Mouse (Mus musculus): ENCODE measurements around the gene Kcnj16. TPM values are rescaled to one million over a fixed set of nuclear protein-coding genes. Genes with fewer than 3 reads are reported as not detected.

The Kcnj16 gene
- polyA plus RNA-seq (2015; fragmentation: Nextera tagmentation; extraction: Ambion mirVana), result 1.4 and 1.8 TPM in 2 replicates

DNA sequence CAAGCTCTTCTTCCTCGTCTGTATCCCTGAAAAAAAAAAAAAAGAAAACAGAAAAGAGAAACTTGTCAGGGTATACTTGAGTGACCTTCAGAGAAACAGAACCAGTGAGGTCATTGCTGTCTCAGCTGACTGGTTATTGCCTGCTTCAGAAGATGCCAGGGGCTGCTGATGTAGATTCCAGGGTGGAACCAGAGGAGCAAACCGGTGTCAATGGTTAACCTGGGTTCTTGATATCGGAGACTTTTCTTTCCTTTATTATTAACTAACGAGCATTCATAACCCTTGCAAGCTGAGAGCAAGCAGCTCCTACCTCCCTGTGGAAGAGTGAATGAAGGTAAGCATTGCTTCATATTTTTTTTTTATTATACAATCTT is at the start of gene Kcnj16:
TSS of gene Kcnj16 (plus strand) at position 272 of the 374 bp plus-strand sequence.
- Histone ChIP-seq H3K27me3 (ENCODE audit: control insufficient read depth, insufficient read depth, low read depth, low read length) (no peaks in the 10 kb centered on the region), H3K4me2 (ENCODE audit: low read length) (no peak within 1 kb of the TSS), H3K9me3 (replicated peaks; ENCODE audit: control insufficient read depth, low read length, poor library complexity, severe bottlenecking) (no peaks in the 10 kb centered on the region), H3K4me1 (ENCODE audit: control insufficient read depth, insufficient read depth, low read length) (no peaks in the 10 kb centered on the region), H3K4me3 (ENCODE audit: low read depth, low read length) (no peak within 1 kb of the TSS), H3K36me3 (ENCODE audit: control insufficient read depth, insufficient read depth, low read length) (no peaks in the 10 kb centered on the region), H3K27ac (ENCODE audit: low read length) (no peak within 1 kb of the TSS), H3K9ac (ENCODE audit: low read depth, low read length) (no peak within 1 kb of the TSS)
- ATAC-seq, result no peak
- 78% methylated on average over 4 of the region's 4 CpGs for WGBS

DNA sequence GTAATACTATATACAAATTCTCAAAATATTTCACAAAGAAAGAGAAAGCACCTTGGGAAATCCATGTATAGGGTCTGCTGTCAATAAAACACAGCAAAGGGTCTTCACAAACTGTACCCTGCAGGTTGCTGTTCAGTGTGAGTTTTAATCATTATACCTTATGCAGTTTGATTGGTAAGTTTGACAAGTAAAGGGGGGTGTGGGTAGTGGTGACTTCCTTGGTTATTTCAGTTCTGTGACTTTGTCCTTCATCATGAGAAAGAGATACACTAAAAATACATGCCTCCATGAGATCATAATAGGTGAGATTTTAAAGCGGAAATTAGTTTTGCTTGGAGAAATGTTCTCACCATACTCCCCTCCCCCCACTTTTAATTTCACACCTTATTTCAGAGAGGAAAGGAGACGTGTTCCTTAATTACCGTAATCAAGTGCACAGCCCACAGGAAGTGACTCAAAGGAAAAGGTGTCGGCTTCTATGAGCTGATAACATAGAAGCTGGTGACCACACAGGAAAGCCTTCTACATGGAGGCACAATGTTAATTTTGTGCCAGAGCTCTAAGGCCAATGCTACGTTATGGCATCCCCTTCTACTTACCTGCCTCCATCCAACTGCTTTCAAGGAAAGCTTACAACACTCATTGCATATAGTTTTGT is 48.9 kb upstream of the Kcnj16 start:
- H3K9ac ChIP-seq (ENCODE audit: low read depth, low read length), result no peak overlapping the region
- no peak overlapping the region for H3K4me2 ChIP-seq (ENCODE audit: low read length)

DNA sequence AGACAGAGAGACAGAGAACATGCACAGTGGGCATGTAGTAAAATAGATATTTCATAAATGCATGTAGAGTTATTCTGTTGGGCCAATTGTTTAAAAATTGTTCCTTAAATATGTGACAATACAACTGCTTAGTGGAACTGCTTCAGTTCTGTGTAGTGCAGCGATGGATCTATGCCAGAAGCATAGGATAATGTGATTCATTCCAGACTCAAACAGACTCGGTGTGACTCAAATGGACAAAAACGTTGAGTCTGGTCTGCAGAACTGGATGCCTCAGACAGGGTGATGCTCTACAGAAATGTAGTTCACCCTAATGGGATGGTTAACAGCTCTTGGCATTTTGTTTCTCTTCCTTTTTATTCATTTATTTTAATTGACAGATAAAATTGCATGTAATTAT is 32.1 kb upstream of the Kcnj16 start:
- WGBS, result 80% methylated on average over 3 of the region's 3 CpGs
- no peak for ATAC-seq
- Histone ChIP-seq H3K27me3 (ENCODE audit: control insufficient read depth, insufficient read depth, low read depth, low read length) (no peaks in the 10 kb centered on the region), H3K9ac (ENCODE audit: low read depth, low read length) (no peak overlapping the region), H3K9me3 (replicated peaks; ENCODE audit: control insufficient read depth, low read length, poor library complexity, severe bottlenecking) (no peaks in the 10 kb centered on the region), H3K4me3 (ENCODE audit: low read depth, low read length) (no peak overlapping the region), H3K4me1 (ENCODE audit: control insufficient read depth, insufficient read depth, low read length) (no peaks in the 10 kb centered on the region), H3K4me2 (ENCODE audit: low read length) (no peak overlapping the region), H3K27ac (ENCODE audit: low read length) (no peak overlapping the region), H3K36me3 (ENCODE audit: control insufficient read depth, insufficient read depth, low read length) (no peaks in the 10 kb centered on the region)

More for the DNA sequence above, 48.9 kb upstream of the Kcnj16 start:
- ATAC-seq, result no peak
- Histone ChIP-seq H3K36me3 (ENCODE audit: control insufficient read depth, insufficient read depth, low read length) (no peaks in the 10 kb centered on the region), H3K4me1 (ENCODE audit: control insufficient read depth, insufficient read depth, low read length) (no peaks in the 10 kb centered on the region), H3K27ac (ENCODE audit: low read length) (no peak overlapping the region), H3K9me3 (replicated peaks; ENCODE audit: control insufficient read depth, low read length, poor library complexity, severe bottlenecking) (no peaks in the 10 kb centered on the region), H3K27me3 (ENCODE audit: control insufficient read depth, insufficient read depth, low read depth, low read length) (no peaks in the 10 kb centered on the region), H3K4me3 (ENCODE audit: low read depth, low read length) (no peak overlapping the region)
- 87% methylated on average over 5 of the region's 5 CpGs for WGBS

DNA sequence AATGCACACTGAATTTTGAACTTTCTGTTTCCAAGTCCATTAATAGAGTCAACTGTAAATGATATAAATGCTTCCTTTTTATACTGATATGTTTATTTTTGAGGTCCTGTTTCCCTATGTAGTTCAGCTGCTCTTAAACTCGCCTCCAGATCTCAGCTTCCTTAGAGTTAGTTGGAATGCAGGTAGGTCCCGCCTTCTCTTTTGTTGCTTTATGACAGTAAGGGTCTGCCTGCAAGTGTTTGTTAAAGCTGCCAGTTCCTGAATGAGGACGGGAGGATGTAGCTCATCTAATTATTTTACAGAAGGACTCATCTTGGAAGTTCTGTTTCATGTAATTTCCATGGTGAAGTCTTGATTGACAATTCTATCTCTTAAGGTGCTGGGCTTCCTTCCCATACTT is 25.6 kb upstream of the Kcnj16 start:
- 43% methylated on average over 3 of the region's 3 CpGs for WGBS
- Histone ChIP-seq H3K4me3 (ENCODE audit: low read depth, low read length) (no peak overlapping the region), H3K36me3 (ENCODE audit: control insufficient read depth, insufficient read depth, low read length) (no peaks in the 10 kb centered on the region), H3K27me3 (ENCODE audit: control insufficient read depth, insufficient read depth, low read depth, low read length) (no peaks in the 10 kb centered on the region), H3K4me2 (ENCODE audit: low read length) (no peak overlapping the region), H3K9ac (ENCODE audit: low read depth, low read length) (no peak overlapping the region), H3K27ac (ENCODE audit: low read length) (no peak overlapping the region), H3K9me3 (replicated peaks; ENCODE audit: control insufficient read depth, low read length, poor library complexity, severe bottlenecking) (no peaks in the 10 kb centered on the region), H3K4me1 (ENCODE audit: control insufficient read depth, insufficient read depth, low read length) (no peaks in the 10 kb centered on the region)
- no peak for ATAC-seq

DNA sequence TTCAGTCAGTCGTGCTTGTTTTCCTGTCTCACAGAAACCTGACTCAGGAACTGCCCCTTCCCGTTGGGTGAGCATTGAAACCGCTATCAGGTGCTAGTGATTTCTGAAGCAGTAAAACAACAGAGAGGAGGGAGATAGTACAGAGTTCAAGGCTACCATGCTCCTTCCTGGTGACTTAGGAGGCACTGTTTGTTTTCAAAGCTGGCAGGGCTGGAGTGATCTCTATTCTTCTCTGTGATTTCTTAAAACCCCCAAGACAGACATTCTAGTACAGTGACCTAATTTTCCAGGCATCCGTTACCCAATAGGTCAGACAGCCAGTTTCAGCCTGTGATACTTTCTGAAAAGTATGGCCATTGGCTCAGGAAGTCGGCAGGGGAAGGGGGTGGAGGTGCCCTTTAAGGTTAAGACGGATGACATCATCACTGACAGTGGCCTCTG is 25.1 kb upstream of the Kcnj16 start:
- ATAC-seq, result no peak
- WGBS, result 59% methylated on average over 6 of the region's 6 CpGs
- H3K27me3 ChIP-seq (ENCODE audit: control insufficient read depth, insufficient read depth, low read depth, low read length), result no peaks in the 10 kb centered on the region
- no peaks in the 10 kb centered on the region for H3K9me3 ChIP-seq (replicated peaks; ENCODE audit: control insufficient read depth, low read length, poor library complexity, severe bottlenecking)
- no peaks in the 10 kb centered on the region for H3K36me3 ChIP-seq (ENCODE audit: control insufficient read depth, insufficient read depth, low read length)
- no peaks in the 10 kb centered on the region for H3K4me1 ChIP-seq (ENCODE audit: control insufficient read depth, insufficient read depth, low read length)
- no peak overlapping the region for H3K4me3 ChIP-seq (ENCODE audit: low read depth, low read length)
- H3K9ac ChIP-seq (ENCODE audit: low read depth, low read length), result no peak overlapping the region
- no peak overlapping the region for H3K4me2 ChIP-seq (ENCODE audit: low read length)
- H3K27ac ChIP-seq (ENCODE audit: low read length), result no peak overlapping the region

DNA sequence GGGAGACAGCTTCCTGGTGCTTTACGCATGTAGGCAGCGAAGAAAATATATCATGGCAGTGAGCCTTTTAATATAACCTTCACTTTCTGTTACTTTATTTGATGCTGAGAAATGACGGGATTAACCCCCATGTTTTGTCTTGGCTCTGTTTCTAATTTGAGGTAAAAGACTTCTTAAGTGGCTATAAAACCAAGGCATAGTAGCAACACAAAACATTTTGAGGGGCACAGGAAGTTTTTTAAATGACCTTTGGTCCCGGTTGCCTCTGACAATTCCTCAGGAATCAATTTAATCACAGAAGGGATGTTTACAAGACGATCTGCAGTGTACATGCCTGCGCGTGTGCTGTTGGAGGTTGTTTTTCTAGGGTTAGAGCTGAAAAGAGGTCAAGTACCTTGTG is 11.2 kb upstream of the Kcnj16 start:
- no peak overlapping the region for H3K4me3 ChIP-seq (ENCODE audit: low read depth, low read length)
- H3K27ac ChIP-seq (ENCODE audit: low read length), result no peak overlapping the region
- H3K9ac ChIP-seq (ENCODE audit: low read depth, low read length), result no peak overlapping the region
- no peaks in the 10 kb centered on the region for H3K36me3 ChIP-seq (ENCODE audit: control insufficient read depth, insufficient read depth, low read length)
- no peak overlapping the region for H3K4me2 ChIP-seq (ENCODE audit: low read length)
- H3K9me3 ChIP-seq (replicated peaks; ENCODE audit: control insufficient read depth, low read length, poor library complexity, severe bottlenecking), result no peaks in the 10 kb centered on the region
- H3K4me1 ChIP-seq (ENCODE audit: control insufficient read depth, insufficient read depth, low read length), result no peaks in the 10 kb centered on the region
- no peaks in the 10 kb centered on the region for H3K27me3 ChIP-seq (ENCODE audit: control insufficient read depth, insufficient read depth, low read depth, low read length)
- no peak for ATAC-seq
- 50% methylated on average over 7 of the region's 7 CpGs for WGBS

DNA sequence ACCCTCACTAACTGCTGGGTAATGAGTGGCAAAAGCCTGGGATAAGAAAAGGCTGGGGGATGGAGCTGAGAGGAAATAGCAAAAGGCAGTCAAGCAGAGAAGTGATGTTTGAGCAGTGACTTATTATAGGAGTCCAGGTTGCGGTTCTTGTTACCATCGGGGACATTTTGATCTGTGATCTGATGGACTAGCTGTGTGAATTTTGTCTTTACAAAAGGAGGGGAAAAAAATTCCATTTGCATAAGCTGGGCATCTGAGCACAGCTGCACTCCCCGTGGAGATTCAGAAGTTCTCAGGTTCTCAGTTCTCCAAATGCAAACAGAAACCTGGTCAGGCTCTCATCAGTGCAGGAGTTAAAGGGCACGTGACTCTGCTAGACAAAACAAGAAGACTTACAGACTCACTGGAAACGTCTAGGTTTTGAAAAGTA is 6.2 kb upstream of the Kcnj16 start:
- WGBS, result 6% methylated on average over 5 of the region's 5 CpGs

DNA sequence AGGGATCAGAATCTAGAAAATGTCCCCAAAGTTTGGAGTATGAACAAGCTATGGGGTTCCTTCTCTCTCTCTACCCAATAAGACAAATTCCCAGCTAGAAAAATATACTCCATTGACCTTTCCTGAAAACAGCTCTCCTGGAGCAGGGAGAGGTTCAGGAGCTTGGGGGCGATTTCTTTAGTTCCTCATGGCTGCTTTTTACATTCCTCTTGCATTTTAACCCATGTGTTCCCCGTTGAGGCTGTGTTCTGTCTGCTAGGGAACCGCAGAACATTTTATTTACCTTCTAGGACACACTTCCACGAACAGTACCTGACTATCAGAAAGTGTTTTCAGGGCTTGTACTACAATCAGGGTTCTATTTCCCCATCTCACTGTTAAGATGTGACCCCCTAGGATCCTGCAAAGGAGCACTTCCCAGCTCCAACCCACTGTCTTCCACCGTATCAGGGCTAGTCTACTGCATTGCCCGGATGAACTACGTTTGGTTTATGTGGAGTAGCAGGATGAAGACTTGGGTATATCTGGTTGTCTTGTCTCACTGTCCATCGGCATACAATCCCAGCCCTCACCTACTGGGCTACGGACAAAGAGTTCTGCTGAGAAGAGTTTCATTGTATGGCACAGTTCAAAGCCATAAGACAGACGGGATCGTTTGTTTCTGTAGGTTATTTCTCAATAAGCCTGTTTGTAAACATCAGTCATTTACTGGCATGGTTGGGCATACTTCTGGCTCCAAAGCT is 643 bp upstream of the Kcnj16 start:
- no peaks in the 10 kb centered on the region for H3K9me3 ChIP-seq (replicated peaks; ENCODE audit: control insufficient read depth, low read length, poor library complexity, severe bottlenecking)
- H3K9ac ChIP-seq (ENCODE audit: low read depth, low read length), result no peak overlapping the region
- H3K4me1 ChIP-seq (ENCODE audit: control insufficient read depth, insufficient read depth, low read length), result no peaks in the 10 kb centered on the region
- WGBS, result 82% methylated on average over 11 of the region's 11 CpGs
- ATAC-seq, result no peak
- no peaks in the 10 kb centered on the region for H3K27me3 ChIP-seq (ENCODE audit: control insufficient read depth, insufficient read depth, low read depth, low read length)
- no peak overlapping the region for H3K4me3 ChIP-seq (ENCODE audit: low read depth, low read length)
- no peaks in the 10 kb centered on the region for H3K36me3 ChIP-seq (ENCODE audit: control insufficient read depth, insufficient read depth, low read length)
- H3K27ac ChIP-seq (ENCODE audit: low read length), result no peak overlapping the region
- H3K4me2 ChIP-seq (ENCODE audit: low read length), result no peak overlapping the region

More for the DNA sequence above, 6.2 kb upstream of the Kcnj16 start:
- Histone ChIP-seq H3K36me3 (ENCODE audit: control insufficient read depth, insufficient read depth, low read length) (no peaks in the 10 kb centered on the region), H3K9me3 (replicated peaks; ENCODE audit: control insufficient read depth, low read length, poor library complexity, severe bottlenecking) (no peaks in the 10 kb centered on the region), H3K27ac (ENCODE audit: low read length) (no peak overlapping the region), H3K27me3 (ENCODE audit: control insufficient read depth, insufficient read depth, low read depth, low read length) (no peaks in the 10 kb centered on the region), H3K4me2 (ENCODE audit: low read length) (no peak overlapping the region), H3K9ac (ENCODE audit: low read depth, low read length) (no peak overlapping the region), H3K4me3 (ENCODE audit: low read depth, low read length) (no peak overlapping the region), H3K4me1 (ENCODE audit: control insufficient read depth, insufficient read depth, low read length) (no peaks in the 10 kb centered on the region)
- no peak for ATAC-seq

DNA sequence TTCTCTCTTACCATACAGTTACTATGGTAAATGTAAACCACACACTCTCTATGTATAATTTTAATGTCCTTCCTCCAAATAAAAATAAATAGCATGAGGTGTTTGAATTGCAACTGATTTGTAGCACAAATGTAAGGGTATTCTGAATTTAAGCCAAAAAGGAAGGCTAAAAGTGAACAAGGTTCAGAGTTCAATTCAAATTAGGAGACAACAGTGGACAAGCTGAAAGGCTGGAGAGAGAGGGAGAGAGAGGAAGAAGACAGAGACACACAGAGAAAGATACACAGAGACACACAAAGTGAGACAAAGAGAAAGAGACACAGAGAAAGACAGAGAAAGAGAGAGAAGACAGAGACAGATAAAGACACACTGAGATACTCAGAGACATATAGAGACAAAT is 1.1 kb downstream of the Kcnj16 start:
- Histone ChIP-seq H3K27me3 (ENCODE audit: control insufficient read depth, insufficient read depth, low read depth, low read length) (no peaks in the 10 kb centered on the region), H3K9me3 (replicated peaks; ENCODE audit: control insufficient read depth, low read length, poor library complexity, severe bottlenecking) (no peaks in the 10 kb centered on the region), H3K27ac (ENCODE audit: low read length) (no peak overlapping the region), H3K9ac (ENCODE audit: low read depth, low read length) (no peak overlapping the region), H3K4me2 (ENCODE audit: low read length) (no peak overlapping the region), H3K4me1 (ENCODE audit: control insufficient read depth, insufficient read depth, low read length) (no peaks in the 10 kb centered on the region), H3K36me3 (ENCODE audit: control insufficient read depth, insufficient read depth, low read length) (no peaks in the 10 kb centered on the region), H3K4me3 (ENCODE audit: low read depth, low read length) (no peak overlapping the region)
- no peak for ATAC-seq

All from midbrain, embryonic 16.5 days (tissue).